Mouse (Mus musculus): ENCODE results near the gene Atp2b2. TPM values are rescaled to one million over a fixed set of nuclear protein-coding genes. Genes with fewer than 3 reads are reported as not detected.

The Atp2b2 gene
- polyA plus RNA-seq, 1 experiment from 2014 or later: 0.25 TPM

- no peak for ATAC-seq (ENCODE audit: insufficient number of reproducible peaks, insufficient read depth, low FRiP score, low TSS enrichment, low read depth)
- Histone ChIP-seq H3K9me3 (no peaks in the 10 kb centered on the region), H3K4me3 (no peak overlapping the region), H3K27ac (no peak overlapping the region), H3K9ac (no peak overlapping the region), H3K27me3 (no peaks in the 10 kb centered on the region), H3K4me2 (no peak overlapping the region), H3K36me3 (no peaks in the 10 kb centered on the region), H3K4me1 (no peaks in the 10 kb centered on the region)
- 84% methylated on average over 2 of the region's 2 CpGs for WGBS
Observed at GRCm38 (mm10) chr6:113970900-113971299, 71.5 kb downstream of the Atp2b2 start.

GRCm38 (mm10) chr6:113970464-113970863, 71.9 kb downstream of the Atp2b2 start:
- WGBS: 59% methylated on average over 9 of the region's 9 CpGs
- H3K4me1 ChIP-seq: no peaks in the 10 kb centered on the region
- H3K27me3 ChIP-seq: no peaks in the 10 kb centered on the region
- no peak overlapping the region for H3K4me3 ChIP-seq
- H3K9ac ChIP-seq: no peak overlapping the region
- H3K36me3 ChIP-seq: no peaks in the 10 kb centered on the region
- H3K4me2 ChIP-seq: no peak overlapping the region
- no peak overlapping the region for H3K27ac ChIP-seq
- ATAC-seq (ENCODE audit: insufficient number of reproducible peaks, insufficient read depth, low FRiP score, low TSS enrichment, low read depth): no peak
- H3K9me3 ChIP-seq: no peaks in the 10 kb centered on the region

GRCm38 (mm10) chr6:113969751-113970150, 72.7 kb downstream of the Atp2b2 start:
- H3K27ac ChIP-seq: no peak overlapping the region
- H3K4me2 ChIP-seq: no peak overlapping the region
- H3K4me1 ChIP-seq: no peaks in the 10 kb centered on the region
- no peak overlapping the region for H3K9ac ChIP-seq
- WGBS: 39% methylated on average over 3 of the region's 3 CpGs
- H3K36me3 ChIP-seq: no peaks in the 10 kb centered on the region
- no peaks in the 10 kb centered on the region for H3K27me3 ChIP-seq
- no peak overlapping the region for H3K4me3 ChIP-seq
- no peaks in the 10 kb centered on the region for H3K9me3 ChIP-seq
- no peak for ATAC-seq (ENCODE audit: insufficient number of reproducible peaks, insufficient read depth, low FRiP score, low TSS enrichment, low read depth)

GRCm38 (mm10) chr6:113962811-113963210, 79.6 kb downstream of the Atp2b2 start:
- no peak for ATAC-seq (ENCODE audit: insufficient number of reproducible peaks, insufficient read depth, low FRiP score, low TSS enrichment, low read depth)
- Histone ChIP-seq H3K4me1 (no peaks in the 10 kb centered on the region), H3K4me2 (no peak overlapping the region), H3K4me3 (no peak overlapping the region), H3K27ac (no peak overlapping the region), H3K27me3 (peaks cover 3% of the 10 kb centered on the region; the same call in 1 of the 2 replicates), H3K9me3 (no peaks in the 10 kb centered on the region), H3K36me3 (no peaks in the 10 kb centered on the region), H3K9ac (no peak overlapping the region)
- WGBS: 14% methylated on average over 3 of the region's 3 CpGs

- Histone ChIP-seq H3K9ac (no peak overlapping the region), H3K9me3 (no peaks in the 10 kb centered on the region), H3K27ac (no peak overlapping the region), H3K36me3 (no peaks in the 10 kb centered on the region), H3K4me2 (no peak overlapping the region), H3K4me1 (no peaks in the 10 kb centered on the region), H3K4me3 (no peak overlapping the region), H3K27me3 (peaks cover 3% of the 10 kb centered on the region; the same call in 1 of the 2 replicates)
- ATAC-seq (ENCODE audit: insufficient number of reproducible peaks, insufficient read depth, low FRiP score, low TSS enrichment, low read depth): no peak
- WGBS: 77% methylated on average over 2 of the region's 2 CpGs
Observed at GRCm38 (mm10) chr6:113961658-113962057, 80.8 kb downstream of the Atp2b2 start.

- WGBS: 59% methylated on average over 1 of the region's 1 CpGs
- Histone ChIP-seq H3K9ac (no peak overlapping the region), H3K9me3 (no peaks in the 10 kb centered on the region), H3K27ac (no peak overlapping the region), H3K4me2 (no peak overlapping the region), H3K36me3 (no peaks in the 10 kb centered on the region), H3K4me1 (no peaks in the 10 kb centered on the region), H3K27me3 (peaks cover 3% of the 10 kb centered on the region; the same call in 1 of the 2 replicates), H3K4me3 (no peak overlapping the region)
- ATAC-seq (ENCODE audit: insufficient number of reproducible peaks, insufficient read depth, low FRiP score, low TSS enrichment, low read depth): no peak
Observed at GRCm38 (mm10) chr6:113959336-113959735, 83.1 kb downstream of the Atp2b2 start.

GRCm38 (mm10) chr6:113958714-113959113, 83.7 kb downstream of the Atp2b2 start:
- H3K4me3 ChIP-seq: no peak overlapping the region
- H3K27ac ChIP-seq: no peak overlapping the region
- no peaks in the 10 kb centered on the region for H3K9me3 ChIP-seq
- no peak overlapping the region for H3K9ac ChIP-seq
- no peaks in the 10 kb centered on the region for H3K36me3 ChIP-seq
- peaks cover 3% of the 10 kb centered on the region; the same call in 1 of the 2 replicates for H3K27me3 ChIP-seq
- 46% methylated on average over 2 of the region's 2 CpGs for WGBS
- no peaks in the 10 kb centered on the region for H3K4me1 ChIP-seq
- no peak for ATAC-seq (ENCODE audit: insufficient number of reproducible peaks, insufficient read depth, low FRiP score, low TSS enrichment, low read depth)
- no peak overlapping the region for H3K4me2 ChIP-seq

GRCm38 (mm10) chr6:113958003-113958402, 84.4 kb downstream of the Atp2b2 start:
- no peak for ATAC-seq (ENCODE audit: insufficient number of reproducible peaks, insufficient read depth, low FRiP score, low TSS enrichment, low read depth)
- Histone ChIP-seq H3K27me3 (peaks cover 3% of the 10 kb centered on the region; the same call in 1 of the 2 replicates), H3K4me3 (no peak overlapping the region), H3K27ac (no peak overlapping the region), H3K4me1 (no peaks in the 10 kb centered on the region), H3K9me3 (no peaks in the 10 kb centered on the region), H3K36me3 (no peaks in the 10 kb centered on the region), H3K4me2 (no peak overlapping the region), H3K9ac (no peak overlapping the region)
- WGBS: 82% methylated on average over 5 of the region's 5 CpGs

- 80% methylated on average over 19 of the region's 19 CpGs for WGBS
- Histone ChIP-seq H3K4me1 (no peaks in the 10 kb centered on the region), H3K36me3 (no peaks in the 10 kb centered on the region), H3K27me3 (peaks cover 3% of the 10 kb centered on the region; the same call in 1 of the 2 replicates), H3K9ac (no peak overlapping the region), H3K4me2 (no peak overlapping the region), H3K9me3 (no peaks in the 10 kb centered on the region), H3K27ac (no peak overlapping the region), H3K4me3 (no peak overlapping the region)
- no peak for ATAC-seq (ENCODE audit: insufficient number of reproducible peaks, insufficient read depth, low FRiP score, low TSS enrichment, low read depth)
Observed at GRCm38 (mm10) chr6:113957232-113957940, 85.0 kb downstream of the Atp2b2 start.

GRCm38 (mm10) chr6:113947515-113947914, 94.9 kb downstream of the Atp2b2 start:
- Histone ChIP-seq H3K36me3 (no peaks in the 10 kb centered on the region), H3K27me3 (no peaks in the 10 kb centered on the region), H3K27ac (no peak overlapping the region), H3K9ac (no peak overlapping the region), H3K4me3 (no peak overlapping the region), H3K4me1 (no peaks in the 10 kb centered on the region), H3K4me2 (no peak overlapping the region), H3K9me3 (no peaks in the 10 kb centered on the region)
- ATAC-seq (ENCODE audit: insufficient number of reproducible peaks, insufficient read depth, low FRiP score, low TSS enrichment, low read depth): no peak
- WGBS: 87% methylated on average over 8 of the region's 8 CpGs

- no peaks in the 10 kb centered on the region for H3K9me3 ChIP-seq
- no peak overlapping the region for H3K9ac ChIP-seq
- no peak overlapping the region for H3K27ac ChIP-seq
- no peaks in the 10 kb centered on the region for H3K27me3 ChIP-seq
- H3K36me3 ChIP-seq: no peaks in the 10 kb centered on the region
- H3K4me3 ChIP-seq: no peak overlapping the region
- no peak overlapping the region for H3K4me2 ChIP-seq
- no peaks in the 10 kb centered on the region for H3K4me1 ChIP-seq
- WGBS: 61% methylated on average over 12 of the region's 12 CpGs
- no peak for ATAC-seq (ENCODE audit: insufficient number of reproducible peaks, insufficient read depth, low FRiP score, low TSS enrichment, low read depth)
Observed at GRCm38 (mm10) chr6:113942355-113942754, 100.1 kb downstream of the Atp2b2 start.

- H3K9me3 ChIP-seq: no peaks in the 10 kb centered on the region
- WGBS: 78% methylated on average over 5 of the region's 5 CpGs
- no peak overlapping the region for H3K4me2 ChIP-seq
- H3K27ac ChIP-seq: no peak overlapping the region
- H3K4me3 ChIP-seq: no peak overlapping the region
- H3K9ac ChIP-seq: no peak overlapping the region
- ATAC-seq (ENCODE audit: insufficient number of reproducible peaks, insufficient read depth, low FRiP score, low TSS enrichment, low read depth): no peak
- no peaks in the 10 kb centered on the region for H3K36me3 ChIP-seq
- H3K4me1 ChIP-seq: no peaks in the 10 kb centered on the region
- no peaks in the 10 kb centered on the region for H3K27me3 ChIP-seq
Observed at GRCm38 (mm10) chr6:113941324-113941723, 101.1 kb downstream of the Atp2b2 start.
